Mouse (Mus musculus): Measurements from ENCODE around the gene Gm6993.

DNA sequence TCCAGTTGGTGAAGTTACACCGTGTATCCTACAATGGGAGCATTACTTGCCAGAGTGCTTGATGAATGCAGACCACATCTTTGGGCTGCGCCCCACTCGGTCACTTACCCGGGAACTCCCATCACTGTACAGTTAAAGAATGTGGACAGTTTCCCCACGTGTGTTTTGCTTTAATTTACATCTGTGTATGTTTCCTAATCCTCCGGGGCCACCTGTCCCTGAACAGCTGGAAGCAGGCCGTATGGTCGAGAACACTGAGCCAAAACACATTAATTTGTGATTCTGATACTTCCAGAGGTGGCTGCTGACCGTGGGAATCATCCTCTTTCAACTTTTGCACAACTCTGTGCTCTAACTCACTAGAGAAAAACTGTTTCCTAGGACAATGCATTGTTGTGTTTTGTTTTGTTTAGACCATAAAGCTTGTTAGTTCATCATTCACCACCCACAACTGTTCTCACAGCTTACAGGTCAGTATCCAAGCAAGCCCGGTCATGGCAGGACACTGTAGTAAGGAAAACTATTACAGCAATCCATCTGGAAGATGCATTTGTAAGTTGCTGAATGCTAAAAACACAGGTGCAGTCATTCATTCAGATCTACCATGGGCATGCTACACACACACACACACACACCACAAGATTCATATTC lies 34.5 kb upstream of the Gm6993 start:
- TF ChIP-seq POLR2A (IDR thresholded peaks at IDR 0.05; ENCODE audit: borderline replicate concordance, extremely low read depth, low read depth, low read length) (no peak), CTCF (IDR thresholded peaks at IDR 0.05; ENCODE audit: insufficient read depth, low read length) (no peak)

All from lung, adult 2 months (tissue).